Comparison of ENCODE assay signal across 8 mouse cellular contexts in the genomic region with DNA sequence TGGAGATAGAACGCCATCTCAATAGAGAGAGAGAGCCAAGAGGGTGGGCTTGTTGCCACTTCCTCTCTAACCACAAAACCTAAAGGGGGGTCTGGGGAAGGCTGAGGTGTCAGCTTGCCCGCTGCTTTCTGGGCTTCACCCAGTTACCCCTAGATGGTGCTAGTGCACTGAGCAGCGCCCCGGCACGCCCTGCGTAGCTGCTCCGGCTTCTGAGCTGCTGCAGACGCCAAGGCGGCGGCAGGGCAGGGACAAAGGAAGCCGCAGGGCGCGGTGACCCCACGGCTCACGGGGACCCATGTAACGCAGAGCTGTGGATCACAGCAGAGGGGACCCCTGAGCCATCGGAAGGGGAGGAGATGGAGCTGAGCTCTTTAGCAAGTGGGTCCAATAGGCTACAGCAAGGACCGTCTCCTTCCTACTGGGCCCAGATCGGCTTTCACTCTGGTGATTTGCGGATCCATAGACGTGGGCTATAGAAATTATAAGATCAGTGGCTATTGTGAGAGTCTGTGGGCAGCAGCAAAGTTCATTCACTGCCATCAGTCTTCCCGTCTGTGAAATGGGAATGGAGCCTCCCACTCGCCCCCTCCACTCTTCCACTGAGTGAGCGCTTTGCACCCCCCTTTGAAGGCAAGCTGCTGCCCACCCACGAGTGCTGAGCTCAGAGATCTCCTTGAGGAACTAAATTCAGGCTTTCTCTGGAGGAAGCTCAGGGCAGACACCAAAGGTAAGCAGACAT.
DNase-seq lines count a peak whose midpoint lies in the region; ATAC-seq and TF ChIP-seq lines count a peak whose summit lies in the region.

No protein-coding gene starts in this region.

- 14% methylated on average over 25 of the region's 25 CpGs for WGBS in heart, embryonic 12.5 days
- 11% methylated on average over 25 of the region's 25 CpGs for WGBS in kidney, embryonic 16.5 days

- H3K9ac ChIP-seq in heart, embryonic 12.5 days, result peak overlapping the region; percentile 67
- H3K9ac ChIP-seq in kidney, embryonic 16.5 days (replicated peaks; ENCODE audit: low read length), result peak overlapping the region; percentile 67

- ATAC-seq in erythroblast, adult 5-6 weeks (replicated peaks; ENCODE audit: low FRiP score, poor library complexity, severe bottlenecking), result peak; percentile 97
- peak; percentile 88 for ATAC-seq in heart, embryonic 12.5 days (ENCODE audit: insufficient number of reproducible peaks, low FRiP score)
- ATAC-seq in kidney, embryonic 16.5 days (ENCODE audit: low FRiP score, low TSS enrichment), result peak; percentile 95
- ATAC-seq in monocyte, adult 5-6 weeks (replicated peaks; ENCODE audit: insufficient number of reproducible peaks, low FRiP score, low TSS enrichment, poor library complexity, severe bottlenecking), result peak; percentile 76

- TF ChIP-seq CTCF in brain, embryonic 14.5 days (IDR thresholded peaks at IDR 0.05; ENCODE audit: borderline replicate concordance, extremely low read depth, insufficient read depth, insufficient read length), result peak; percentile 98

- H3K36me3 ChIP-seq in heart, embryonic 12.5 days, result no peaks in the 10 kb centered on the region
- H3K36me3 ChIP-seq in kidney, embryonic 16.5 days (ENCODE audit: insufficient read depth, low read length), result no peaks in the 10 kb centered on the region

- no peaks in the 10 kb centered on the region for H3K9me3 ChIP-seq in heart, embryonic 12.5 days (replicated peaks)
- H3K9me3 ChIP-seq in kidney, embryonic 16.5 days (ENCODE audit: low read length), result no peaks in the 10 kb centered on the region

- no peaks in the 10 kb centered on the region for H3K27me3 ChIP-seq in heart, embryonic 12.5 days (replicated peaks)
- H3K27me3 ChIP-seq in kidney, embryonic 16.5 days (ENCODE audit: insufficient read depth, low read length), result no peaks in the 10 kb centered on the region

- H3K4me1 ChIP-seq in heart, embryonic 12.5 days (replicated peaks), result peaks cover 13% of the 10 kb centered on the region
- no peaks in the 10 kb centered on the region for H3K4me1 ChIP-seq in kidney, embryonic 16.5 days (ENCODE audit: insufficient read depth, low read length)

- peak overlapping the region; percentile 44 for H3K4me3 ChIP-seq in heart, embryonic 12.5 days
- H3K4me3 ChIP-seq in kidney, embryonic 16.5 days (ENCODE audit: low read length), result peak overlapping the region; percentile 43

- peak; percentile 88 for DNase-seq in B cell, adult 2 months
- peak; percentile 95 for DNase-seq in brain, embryonic 14.5 days (ENCODE audit: low read depth)
- peak; percentile 89 for DNase-seq in liver
- DNase-seq in spleen, postnatal 36 days (ENCODE audit: low spot score in 2 of 2), result peak; percentile 65 to 72

- TF ChIP-seq POLR2A in brain, embryonic 14.5 days (IDR thresholded peaks at IDR 0.05; ENCODE audit: borderline replicate concordance, extremely low read depth, insufficient read depth, insufficient read length, poor library complexity, severe bottlenecking), result peak; percentile 54; the same call in 1 of the 2 replicates

- H3K27ac ChIP-seq in heart, embryonic 12.5 days (ENCODE audit: poor library complexity, severe bottlenecking), result no peak overlapping the region
- H3K27ac ChIP-seq in kidney, embryonic 16.5 days (ENCODE audit: low read length), result no peak overlapping the region

- H3K4me2 ChIP-seq in heart, embryonic 12.5 days, result peak overlapping the region; percentile 69
- H3K4me2 ChIP-seq in kidney, embryonic 16.5 days (replicated peaks; ENCODE audit: low read depth, low read length), result peak overlapping the region; percentile 53
